Mouse (Mus musculus) CH12.LX (cell line): ENCODE results near the gene Tmem231. TPM values are rescaled to one million over a fixed set of nuclear protein-coding genes. Genes with fewer than 3 reads are reported as not detected.
A peak's percentile ranks its signal among the peaks of the same experiment; 100 is the strongest.

Experiments
- DNase-seq: peaks from one replicate; pipeline ENCODE4 v3.0.0-alpha.2; 2013; ENCODE audit errors: extremely low read depth
- H3K27ac ChIP-seq: 2 replicates; pipeline ENCODE4 v1.5.1; 2012; ENCODE audit warnings: low read depth, mild to moderate bottlenecking, control low read depth, moderate library complexity; ENCODE audit not compliant: insufficient read depth
- H3K27me3 ChIP-seq: replicated peaks from 2 replicates; pipeline ENCODE3; 2012; ENCODE audit warnings: inconsistent platforms
- H3K36me3 ChIP-seq, 2 experiments: replicated peaks in 1 of 2; 2 replicates each; pipeline versions ENCODE3 to v1.6.1; 2012; ENCODE audit warnings: inconsistent platforms in 1 of 2, low read length in 1 of 2, mild to moderate bottlenecking in 1 of 2, mixed read lengths in 1 of 2, moderate library complexity in 1 of 2; ENCODE audit not compliant: control insufficient read depth in 1 of 2, insufficient read depth in 1 of 2
- H3K4me1 ChIP-seq, 2 experiments: 2 replicates each; pipeline ENCODE4 v1.6.1; 2012; ENCODE audit warnings: inconsistent platforms in 1 of 2, moderate library complexity in 1 of 2; ENCODE audit not compliant: insufficient read depth in 2 of 2, control insufficient read depth in 1 of 2
- H3K4me2 ChIP-seq: 2 replicates; pipeline ENCODE4 v1.6.1; 2012; ENCODE audit warnings: low read depth, mild to moderate bottlenecking, control low read depth; ENCODE audit not compliant: poor library complexity, insufficient read depth, severe bottlenecking
- H3K4me3 ChIP-seq, 3 experiments: fragments of 150-350 bp in 1 of 3; sonication (generic) in 1 of 3; replicated peaks in 1 of 3; 2 replicates each; pipeline versions ENCODE3 to v1.5.1; 2011 to 2012; ENCODE audit warnings: low read depth in 2 of 3, low read length in 2 of 3, mild to moderate bottlenecking in 2 of 3, moderate library complexity in 2 of 3, control low read depth in 1 of 3, improper control_type of control experiment in 1 of 3, inconsistent platforms in 1 of 3, mixed read lengths in 1 of 3; ENCODE audit not compliant: poor library complexity in 1 of 3
- H3K79me2 ChIP-seq: replicated peaks from 2 replicates; pipeline ENCODE4 v1.6.1; 2012; ENCODE audit warnings: mild to moderate bottlenecking, moderate library complexity; ENCODE audit not compliant: control insufficient read depth, poor library complexity, insufficient read depth, severe bottlenecking; ENCODE audit errors: extremely low read depth
- H3K9ac ChIP-seq: 2 replicates; pipeline ENCODE4 v1.6.1; 2012; ENCODE audit warnings: low read depth, mild to moderate bottlenecking, control low read depth, moderate library complexity; ENCODE audit not compliant: insufficient read depth
- H3K9me3 ChIP-seq: replicated peaks from 2 replicates; pipeline ENCODE3; 2012; ENCODE audit warnings: low read length, inconsistent platforms, mixed read lengths
- CHD1 ChIP-seq: IDR thresholded peaks from 2 replicates; pipeline ENCODE4 v1.6.1; 2012; ENCODE audit warnings: low read depth, low read length, improper control_type of control experiment, inconsistent platforms
- CTCF ChIP-seq, 2 experiments: IDR thresholded peaks in 1 of 2; conservative IDR thresholded peaks in 1 of 2; 2 replicates each; pipeline ENCODE4 v1.5.1; 2011 to 2012; ENCODE audit warnings: low read depth in 2 of 2, low read length in 2 of 2, improper control_type of control experiment in 1 of 2, inconsistent platforms in 1 of 2, mild to moderate bottlenecking in 1 of 2, moderate library complexity in 1 of 2
- E2F4 ChIP-seq: IDR thresholded peaks from 2 replicates; pipeline ENCODE4 v1.6.1; 2011; ENCODE audit warnings: low read depth, low read length, improper control_type of control experiment; ENCODE audit not compliant: insufficient replicate concordance
- ELF1 ChIP-seq: IDR thresholded peaks from 2 replicates; pipeline ENCODE4 v1.6.1; 2014; ENCODE audit warnings: low read depth, mild to moderate bottlenecking, inconsistent platforms, low read length, improper control_type of control experiment
- ETS1 ChIP-seq: conservative IDR thresholded peaks from 2 replicates; pipeline ENCODE4 v1.6.1; 2012; ENCODE audit warnings: low read depth, mild to moderate bottlenecking, inconsistent platforms, low read length, improper control_type of control experiment, moderate library complexity
- JUN ChIP-seq: IDR thresholded peaks from 2 replicates; pipeline ENCODE4 v1.6.1; 2011; ENCODE audit warnings: low read depth, mild to moderate bottlenecking, low read length, improper control_type of control experiment, moderate library complexity; ENCODE audit not compliant: insufficient read depth
- JUND ChIP-seq: conservative IDR thresholded peaks from 2 replicates; pipeline ENCODE4 v1.6.1; 2011; ENCODE audit warnings: low read depth, low read length, improper control_type of control experiment
- KAT2A ChIP-seq: IDR thresholded peaks from 2 replicates; pipeline ENCODE4 v1.6.1; 2012; ENCODE audit warnings: low read length, improper control_type of control experiment, inconsistent platforms; ENCODE audit not compliant: insufficient replicate concordance
- MAFK ChIP-seq: IDR thresholded peaks from 2 replicates; pipeline ENCODE4 v1.6.1; 2011; ENCODE audit warnings: low read length, improper control_type of control experiment; ENCODE audit not compliant: insufficient replicate concordance
- MAZ ChIP-seq: IDR thresholded peaks from 2 replicates; pipeline ENCODE4 v1.6.1; 2012; ENCODE audit warnings: low read depth, mild to moderate bottlenecking, inconsistent platforms, low read length, improper control_type of control experiment, moderate library complexity
- MEF2A ChIP-seq: IDR thresholded peaks from 2 replicates; pipeline ENCODE4 v1.6.1; 2014; ENCODE audit warnings: low read depth, mild to moderate bottlenecking, inconsistent platforms, low read length, improper control_type of control experiment, borderline replicate concordance
- MXI1 ChIP-seq: IDR thresholded peaks from 2 replicates; pipeline ENCODE4 v1.6.1; 2011; ENCODE audit warnings: mild to moderate bottlenecking, low read depth, low read length, improper control_type of control experiment
- NELFE ChIP-seq: IDR thresholded peaks from 2 replicates; pipeline ENCODE4 v1.6.1; 2011; ENCODE audit warnings: low read depth, low read length, improper control_type of control experiment
- POLR2AphosphoS2 ChIP-seq: IDR thresholded peaks from 2 replicates; pipeline ENCODE4 v1.6.1; 2011; ENCODE audit warnings: low read depth, low read length, improper control_type of control experiment
- RAD21 ChIP-seq: IDR thresholded peaks from 2 replicates; pipeline ENCODE4 v1.6.1; 2011; ENCODE audit warnings: low read depth, mild to moderate bottlenecking, low read length, improper control_type of control experiment, moderate library complexity
- RCOR1 ChIP-seq: conservative IDR thresholded peaks from 2 replicates; pipeline ENCODE4 v1.6.1; 2012; ENCODE audit warnings: low read depth, mild to moderate bottlenecking, inconsistent platforms, low read length, improper control_type of control experiment
- SMC3 ChIP-seq: IDR thresholded peaks from 2 replicates; pipeline ENCODE4 v1.6.1; 2011; ENCODE audit warnings: low read depth, low read length, improper control_type of control experiment
- TBP ChIP-seq: conservative IDR thresholded peaks from 2 replicates; pipeline ENCODE4 v1.6.1; 2011; ENCODE audit warnings: low read depth, low read length, improper control_type of control experiment
- TCF12 ChIP-seq: IDR thresholded peaks from 2 replicates; pipeline ENCODE4 v1.6.1; 2014; ENCODE audit warnings: low read depth, mild to moderate bottlenecking, inconsistent platforms, low read length, improper control_type of control experiment
- USF1 ChIP-seq: IDR thresholded peaks from 2 replicates; pipeline ENCODE4 v1.6.1; 2014; ENCODE audit warnings: low read depth, mild to moderate bottlenecking, inconsistent platforms, low read length, improper control_type of control experiment
- USF2 ChIP-seq: conservative IDR thresholded peaks from 2 replicates; pipeline ENCODE4 v1.6.1; 2011; ENCODE audit warnings: low read depth, low read length, improper control_type of control experiment
- ZC3H11A ChIP-seq: IDR thresholded peaks from 2 replicates; pipeline ENCODE4 v1.6.1; 2012; ENCODE audit warnings: low read depth, mild to moderate bottlenecking, inconsistent platforms, low read length, improper control_type of control experiment
- ZMIZ1 ChIP-seq: IDR thresholded peaks from 2 replicates; pipeline ENCODE4 v1.6.1; 2012; ENCODE audit warnings: low read depth, mild to moderate bottlenecking, inconsistent platforms, low read length, improper control_type of control experiment
- ZNF384 ChIP-seq: IDR thresholded peaks from 2 replicates; pipeline ENCODE4 v1.6.1; 2012; ENCODE audit warnings: low read depth, low read length, improper control_type of control experiment, inconsistent platforms
- dilution Hi-C: fragments of 300-500 bp; cut with MboI; formaldehyde crosslinking; loops from 2 replicates; pipeline ENCODE4 v1.14.3; 2020; ENCODE audit warnings: low sequenced_read_pairs; ENCODE audit not compliant: extremely low pct_unique_long_range_greater_than_20kb, extremely low pct_ligation_motif_present
- in situ Hi-C: fragments of 300-500 bp; cut with MboI; formaldehyde crosslinking; loops from 3 replicates; pipeline ENCODE4 v1.14.3; 2019; ENCODE audit warnings: low sequenced_read_pairs, low pct_ligation_motif_present, low pct_unique_long_range_greater_than_20kb, mixed read lengths
- polyA plus RNA-seq: library from polyadenylated mRNA; unstranded; fragments of >175 nt; gene quantifications from 2 replicates; pipeline ENCODE4 v1.2.1, GENCODE M21; 2012; ENCODE audit warnings: low read depth; ENCODE audit not compliant: insufficient read length
- total RNA-seq, 2 experiments: library from RNA; depleted of rRNA; stranded (reverse); fragments of 300-350 nt in 1 of 2; fragments of >200 nt in 1 of 2; gene quantifications; 2 replicates each; pipeline ENCODE4 v1.2.3; 2012 to 2014

Gene Tmem231
- total and polyA plus RNA-seq, 3 experiments = 3.5 to 4.3 (median 3.6) TPM

DNA sequence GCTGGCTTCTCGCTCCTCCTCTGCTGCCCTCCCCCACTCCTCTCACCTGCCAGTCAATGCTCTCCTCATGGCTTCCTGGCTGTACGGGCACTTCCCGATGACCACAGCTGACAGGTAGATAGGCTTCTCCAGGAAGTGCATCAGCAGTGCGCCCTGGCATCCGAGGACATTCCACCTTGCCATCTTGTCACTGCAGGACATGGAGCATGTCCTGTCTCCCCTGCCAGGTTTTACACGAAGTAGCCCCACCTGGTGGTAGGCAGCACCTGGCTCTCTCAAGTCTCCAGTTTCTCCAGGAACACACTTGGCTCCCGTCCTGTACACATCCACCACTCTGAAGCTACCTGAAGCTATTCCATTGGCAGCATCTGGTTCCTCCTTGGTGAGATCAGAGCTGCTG, 48.4 kb upstream of the Tmem231 start:
- in situ Hi-C loops = loop anchor here (5.0 kb wide), 1 partner anchor 35 kb away; no protein-coding TSS in a partner anchor
- Histone ChIP-seq H3K4me1 (peaks cover 0 to 22% of the 10 kb centered on the region in 2 experiments; a peak in 2 of 4 replicates), H3K4me3 (no peak overlapping the region), H3K27ac (no peak overlapping the region; the same call in 1 of the 2 replicates), H3K79me2 (no peaks in the 10 kb centered on the region), H3K9me3 (no peaks in the 10 kb centered on the region), H3K36me3 (peaks cover 57 to 88% of the 10 kb centered on the region in 2 experiments), H3K4me2 (no peak overlapping the region), H3K9ac (no peak overlapping the region), H3K27me3 (no peaks in the 10 kb centered on the region)
- TF ChIP-seq TBP = no peak
- TF ChIP-seq JUND = no peak
- TF ChIP-seq ZNF384 = no peak
- no peak for TF ChIP-seq USF2
- TF ChIP-seq MAZ = no peak
- no peak for TF ChIP-seq NELFE
- no peak for TF ChIP-seq RCOR1
- TF ChIP-seq TCF12 = no peak
- peak in 1 of 2 experiments; percentile 47; a peak in 2 of 4 replicates for TF ChIP-seq CTCF (conservative IDR thresholded peaks at IDR 0.05 in 1 of 2, IDR thresholded peaks at IDR 0.05 in 1 of 2; ENCODE audit: low read depth in 2 of 2, low read length in 2 of 2)
- TF ChIP-seq MEF2A = no peak
- peak; percentile 41 for TF ChIP-seq SMC3
- no peak for TF ChIP-seq ETS1
- TF ChIP-seq RAD21 = peak; percentile 19
- no peak for TF ChIP-seq MXI1
- no peak for TF ChIP-seq CHD1
- TF ChIP-seq USF1 = no peak
- TF ChIP-seq ZMIZ1 = no peak
- no peak for TF ChIP-seq POLR2AphosphoS2
- no peak for TF ChIP-seq MAFK
- no peak for TF ChIP-seq JUN
- no peak for TF ChIP-seq KAT2A
- TF ChIP-seq ELF1 = no peak
- TF ChIP-seq ZC3H11A = no peak
- TF ChIP-seq E2F4 = no peak
- dilution Hi-C loops = no loop called here
- DNase-seq = no peak
